Mouse (Mus musculus) cerebellum, adult 2 months (tissue): ENCODE data around the gene Gria2.

Source experiments
- CTCF ChIP-seq: fragments of 200-500 bp; IDR thresholded peaks from 2 replicates; pipeline ENCODE4 v1.5.1; 2011; ENCODE audit warnings: low read depth, mild to moderate bottlenecking, control low read depth, low read length, moderate library complexity, borderline replicate concordance; ENCODE audit not compliant: insufficient read depth
- POLR2A ChIP-seq: fragments of 200-500 bp; IDR thresholded peaks from 2 replicates; pipeline ENCODE4 v1.6.1; 2011; ENCODE audit warnings: low read length, control low read depth, borderline replicate concordance; ENCODE audit not compliant: insufficient read depth

DNA sequence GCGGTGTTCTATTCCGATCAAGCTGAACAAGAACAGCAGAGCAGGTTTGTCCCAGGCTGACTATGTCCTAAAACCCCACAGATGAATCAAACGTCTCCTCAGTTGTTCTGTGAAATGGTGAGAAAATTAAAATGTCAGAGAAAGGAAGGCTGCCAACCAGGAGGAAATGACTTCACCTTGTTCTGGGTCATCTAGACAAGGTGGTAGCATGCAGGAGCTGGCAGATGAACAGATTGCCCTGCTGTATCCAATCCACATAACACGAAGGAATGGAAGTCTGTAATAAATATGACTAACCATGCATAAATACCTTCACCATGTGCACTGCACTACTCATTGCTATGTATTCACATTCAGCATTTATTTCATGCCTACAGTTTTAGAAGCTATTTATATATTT, 105.1 kb downstream of the Gria2 start:
- TF ChIP-seq CTCF = no peak
- no peak for TF ChIP-seq POLR2A
